Comparison of ENCODE assay signal across 28 mouse cellular contexts in genomic region chr2:33271511-33271910, GRCm38 (mm10). TPM values are rescaled to one million over a fixed set of nuclear protein-coding genes. Genes with fewer than 3 reads are reported as not detected.
DNase-seq lines count a peak whose midpoint lies in the region; ATAC-seq and TF ChIP-seq lines count a peak whose summit lies in the region.
"Had no signal": no experiment of that assay in that cellular context is flagged by ENCODE, and none has a peak within 500 bp of the region (broad histone marks: within the 10 kb centered on the region; RNA-seq: fewer than 3 reads in every experiment).

No protein-coding gene starts in this region.

- no peak for TF ChIP-seq CTCF in forebrain, postnatal 0 days (IDR thresholded peaks at IDR 0.05; ENCODE audit: low read depth)
- no peak for TF ChIP-seq CTCF in brain, embryonic 14.5 days (IDR thresholded peaks at IDR 0.05; ENCODE audit: borderline replicate concordance, extremely low read depth, insufficient read depth, insufficient read length)

- DNase-seq in forebrain, postnatal 0 days, result peak; percentile 39
- no peak for DNase-seq in forebrain, embryonic 11.5 days (ENCODE audit: low spot score)
- no peak for DNase-seq in heart, adult 9 months (ENCODE audit: low spot score in 2 of 2)
- DNase-seq in limb, embryonic 10.5 days (ENCODE audit: low spot score), result no peak
- peak; percentile 38 for DNase-seq in brain, embryonic 14.5 days (ENCODE audit: low read depth)
- DNase-seq: adrenal gland, postnatal 25 days; cerebellum, adult 18-20 months; embryo, embryonic 11 days; heart, postnatal 4 days; kidney, adult 11 months; kidney, postnatal 14 days; layer of hippocampus, adult 9-11 months; liver, postnatal 0 days; lung, postnatal 36 days; right cerebral cortex, adult 18-20 months; thymus, adult 2 months; thymus, postnatal 36 days had no signal

- H3K27ac ChIP-seq in forebrain, postnatal 0 days (ENCODE audit: low read depth, low read length), result no peak overlapping the region
- H3K27ac ChIP-seq in forebrain, embryonic 11.5 days (ENCODE audit: low read depth, low read length), result no peak overlapping the region
- 0 out of 2 replicates have a peak overlapping the region, but pooled peaks have one; percentile 25 for H3K27ac ChIP-seq in heart, embryonic 13.5 days (replicated peaks)
- H3K27ac ChIP-seq in limb, embryonic 15.5 days, result 0 out of 2 replicates have a peak overlapping the region, but pooled peaks have one; percentile 75
- no peak overlapping the region for H3K27ac ChIP-seq in limb, embryonic 10.5 days
- H3K27ac ChIP-seq: embryonic facial prominence, embryonic 12.5 days; hindbrain, embryonic 15.5 days; limb, embryonic 13.5 days; liver, embryonic 12.5 days; midbrain, embryonic 12.5 days; neural tube, embryonic 13.5 days had no signal

- H3K9me3 ChIP-seq in forebrain, postnatal 0 days (ENCODE audit: low read length), result no peaks in the 10 kb centered on the region
- no peaks in the 10 kb centered on the region for H3K9me3 ChIP-seq in forebrain, embryonic 11.5 days (ENCODE audit: control insufficient read depth, low read length)
- no peaks in the 10 kb centered on the region for H3K9me3 ChIP-seq in heart, embryonic 13.5 days
- H3K9me3 ChIP-seq in limb, embryonic 15.5 days, result no peaks in the 10 kb centered on the region
- H3K9me3 ChIP-seq in limb, embryonic 10.5 days (replicated peaks), result no peaks in the 10 kb centered on the region
- H3K9me3 ChIP-seq: embryonic facial prominence, embryonic 12.5 days; hindbrain, embryonic 15.5 days; limb, embryonic 13.5 days; liver, embryonic 12.5 days; midbrain, embryonic 12.5 days; neural tube, embryonic 13.5 days had no signal

- peaks cover 33% of the 10 kb centered on the region for H3K36me3 ChIP-seq in forebrain, postnatal 0 days (ENCODE audit: insufficient read depth)
- no peaks in the 10 kb centered on the region for H3K36me3 ChIP-seq in forebrain, embryonic 11.5 days (ENCODE audit: control insufficient read depth, insufficient read depth, low read length)
- H3K36me3 ChIP-seq in heart, embryonic 13.5 days, result no peaks in the 10 kb centered on the region
- H3K36me3 ChIP-seq in limb, embryonic 15.5 days, result no peaks in the 10 kb centered on the region
- no peaks in the 10 kb centered on the region for H3K36me3 ChIP-seq in limb, embryonic 10.5 days
- H3K36me3 ChIP-seq: embryonic facial prominence, embryonic 12.5 days; limb, embryonic 13.5 days; liver, embryonic 12.5 days; midbrain, embryonic 12.5 days had no signal

- peaks cover 9% of the 10 kb centered on the region; the same call in 1 of the 2 replicates for H3K4me1 ChIP-seq in forebrain, postnatal 0 days (ENCODE audit: insufficient read depth)
- H3K4me1 ChIP-seq in forebrain, embryonic 11.5 days (replicated peaks; ENCODE audit: control insufficient read depth, insufficient read depth, low read length), result no peaks in the 10 kb centered on the region
- H3K4me1 ChIP-seq in heart, embryonic 13.5 days, result peaks cover 70% of the 10 kb centered on the region
- peaks cover 32% of the 10 kb centered on the region for H3K4me1 ChIP-seq in limb, embryonic 15.5 days
- peaks cover 13% of the 10 kb centered on the region for H3K4me1 ChIP-seq in limb, embryonic 10.5 days
- H3K4me1 ChIP-seq: liver, embryonic 12.5 days had no signal

- 31% methylated on average over 1 of the region's 1 CpGs for WGBS in forebrain, postnatal 0 days
- whole genome bisulfite sequencing in forebrain, embryonic 11.5 days, result 75% methylated on average over 1 of the region's 1 CpGs
- WGBS in heart, embryonic 13.5 days, result 74% methylated on average over 1 of the region's 1 CpGs
- 63% methylated on average over 1 of the region's 1 CpGs for WGBS in limb, embryonic 15.5 days
- 92% methylated on average over 1 of the region's 1 CpGs for whole genome bisulfite sequencing in limb, embryonic 10.5 days

- no peak for TF ChIP-seq POLR2A in brain, embryonic 14.5 days (IDR thresholded peaks at IDR 0.05; ENCODE audit: borderline replicate concordance, extremely low read depth, insufficient read depth, insufficient read length, poor library complexity, severe bottlenecking)

- H3K4me3 ChIP-seq in forebrain, postnatal 0 days (ENCODE audit: low read depth, low read length), result no peak overlapping the region
- no peak overlapping the region for H3K4me3 ChIP-seq in forebrain, embryonic 11.5 days (ENCODE audit: low read depth, low read length)
- H3K4me3 ChIP-seq in heart, embryonic 13.5 days, result no peak overlapping the region
- H3K4me3 ChIP-seq in limb, embryonic 15.5 days, result no peak overlapping the region
- H3K4me3 ChIP-seq in limb, embryonic 10.5 days, result no peak overlapping the region
- H3K4me3 ChIP-seq: embryonic facial prominence, embryonic 12.5 days; hindbrain, embryonic 15.5 days; limb, embryonic 13.5 days; liver, embryonic 12.5 days; midbrain, embryonic 12.5 days; neural tube, embryonic 13.5 days had no signal

- no peak overlapping the region for H3K4me2 ChIP-seq in forebrain, postnatal 0 days (ENCODE audit: low read depth)
- H3K4me2 ChIP-seq in forebrain, embryonic 11.5 days (ENCODE audit: low read depth, low read length, severe bottlenecking), result no peak overlapping the region
- H3K4me2 ChIP-seq in heart, embryonic 13.5 days, result no peak overlapping the region
- H3K4me2 ChIP-seq in limb, embryonic 15.5 days, result no peak overlapping the region
- H3K4me2 ChIP-seq: embryonic facial prominence, embryonic 12.5 days; heart, embryonic 11.5 days; hindbrain, embryonic 15.5 days; limb, embryonic 13.5 days; liver, embryonic 12.5 days; midbrain, embryonic 12.5 days; neural tube, embryonic 13.5 days had no signal

- H3K9ac ChIP-seq in forebrain, postnatal 0 days, result no peak overlapping the region
- no peak overlapping the region for H3K9ac ChIP-seq in forebrain, embryonic 11.5 days (ENCODE audit: low read length)
- H3K9ac ChIP-seq in heart, embryonic 13.5 days, result peak overlapping the region; percentile 19; the same call in 1 of the 2 replicates
- H3K9ac ChIP-seq in limb, embryonic 15.5 days, result no peak overlapping the region
- H3K9ac ChIP-seq: embryonic facial prominence, embryonic 12.5 days; hindbrain, embryonic 15.5 days; limb, embryonic 13.5 days; liver, embryonic 12.5 days; liver, postnatal 0 days; midbrain, embryonic 12.5 days; neural tube, embryonic 13.5 days had no signal

- ATAC-seq in forebrain, postnatal 0 days, result no peak
- no peak for ATAC-seq in forebrain, embryonic 11.5 days (replicated peaks; ENCODE audit: low FRiP score)
- ATAC-seq in heart, embryonic 13.5 days (ENCODE audit: extremely low read depth, insufficient number of reproducible peaks, low FRiP score, low TSS enrichment), result no peak
- ATAC-seq in limb, embryonic 15.5 days (ENCODE audit: insufficient number of reproducible peaks, low FRiP score, low TSS enrichment, low read depth), result no peak
- ATAC-seq: CD4-positive, CD25-positive, alpha-beta regulatory T cell, adult 4 months; inflammation-experienced regulatory T-cells, adult 6 months; liver, embryonic 12.5 days; liver, postnatal 0 days had no signal

- H3K27me3 ChIP-seq in forebrain, postnatal 0 days (ENCODE audit: insufficient read depth, low read length), result no peaks in the 10 kb centered on the region
- no peaks in the 10 kb centered on the region for H3K27me3 ChIP-seq in forebrain, embryonic 11.5 days (ENCODE audit: control insufficient read depth, insufficient read depth, low read length)
- no peaks in the 10 kb centered on the region for H3K27me3 ChIP-seq in heart, embryonic 13.5 days (replicated peaks)
- no peaks in the 10 kb centered on the region for H3K27me3 ChIP-seq in limb, embryonic 15.5 days
- no peaks in the 10 kb centered on the region for H3K27me3 ChIP-seq in limb, embryonic 10.5 days (ENCODE audit: low read depth, poor library complexity, severe bottlenecking)
- H3K27me3 ChIP-seq: embryonic facial prominence, embryonic 12.5 days; hindbrain, embryonic 15.5 days; limb, embryonic 13.5 days; liver, embryonic 12.5 days; midbrain, embryonic 12.5 days; neural tube, embryonic 13.5 days had no signal

RNA-seq across cellular contexts. Expression of gene Angptl2, which starts 55.6 kb away (rescaled TPM):
- total RNA-seq in forebrain, postnatal 0 days (2014; rRNA removed), result 7.9 and 17.5 TPM in 2 replicates
- 7.1 and 7.7 TPM in 2 replicates for polyA plus RNA-seq in forebrain, postnatal 0 days (2015; fragmentation: Nextera tagmentation; extraction: Ambion mirVana)
- 24.4 and 25.2 TPM in 2 replicates for polyA plus RNA-seq in forebrain, embryonic 11.5 days (2014; fragmentation: Nextera tagmentation; extraction: Ambion mirVana)
- 55.4 and 59.0 TPM in 2 replicates for polyA plus RNA-seq in heart, embryonic 13.5 days (2015; fragmentation: Nextera tagmentation; extraction: Ambion mirVana)
- 112 and 135 TPM in 2 replicates for polyA plus RNA-seq in limb, embryonic 15.5 days (2015; fragmentation: Nextera tagmentation; extraction: Ambion mirVana)
- polyA plus RNA-seq in limb, embryonic 10.5 days (2016; fragmentation: Nextera tagmentation; extraction: Ambion mirVana), result 40.1 and 51.8 TPM in 2 replicates
- polyA plus RNA-seq in brain, embryonic 14.5 days (2012; rRNA removed), result 12.4 and 17.2 TPM in 2 replicates

Comparison
In these comparisons a context has a peak if more than half of its experiments do, and no peak if none do; other contexts are left out.
1. DNase-seq: peak in forebrain, postnatal 0 days (single experiment) and brain, embryonic 14.5 days (single experiment); none in forebrain, embryonic 11.5 days (single experiment), heart, adult 9 months (0 of 2) and limb, embryonic 10.5 days (single experiment).
2. H3K27ac ChIP-seq: peak in heart, embryonic 13.5 days (single experiment) and limb, embryonic 15.5 days (single experiment); none in forebrain, postnatal 0 days (single experiment), forebrain, embryonic 11.5 days (single experiment) and limb, embryonic 10.5 days (single experiment).